Mouse (Mus musculus) cerebellum, adult 9-11 months (tissue): ENCODE results near the gene Ccpg1.
A peak's percentile ranks its signal among the peaks of the same experiment; 100 is the strongest.

Source experiments
- DNase-seq: peaks from one replicate; pipeline ENCODE4 v3.0.0; 2022

Gene Ccpg1

GRCm38 (mm10) chr9:72996806-72997205, 11.6 kb downstream of the Ccpg1 start:
- no peak for DNase-seq

GRCm38 (mm10) chr9:73000487-73000886, 15.3 kb downstream of the Ccpg1 start:
- no peak for DNase-seq

GRCm38 (mm10) chr9:73001314-73002011, 16.2 kb downstream of the Ccpg1 start:
- no peak for DNase-seq

GRCm38 (mm10) chr9:73002177-73002576, 16.9 kb downstream of the Ccpg1 start:
- no peak for DNase-seq

GRCm38 (mm10) chr9:73004076-73004475, 18.8 kb downstream of the Ccpg1 start:
- no peak for DNase-seq

GRCm38 (mm10) chr9:73005106-73005505, 19.9 kb downstream of the Ccpg1 start:
- no peak for DNase-seq

- no peak for DNase-seq
These were observed 20.9 kb downstream of the Ccpg1 start for GRCm38 (mm10) chr9:73006175-73006574.

GRCm38 (mm10) chr9:73008384-73008783, 23.2 kb downstream of the Ccpg1 start:
- DNase-seq, result no peak

GRCm38 (mm10) chr9:73012629-73013028, 27.4 kb downstream of the Ccpg1 start:
- no peak for DNase-seq

- DNase-seq, result no peak
These were observed 29.5 kb downstream of the Ccpg1 start for GRCm38 (mm10) chr9:73014724-73015123.

GRCm38 (mm10) chr9:73019841-73020240, 34.6 kb downstream of the Ccpg1 start:
- peak; percentile 70 for DNase-seq

- no peak for DNase-seq
These were observed 35.4 kb downstream of the Ccpg1 start for GRCm38 (mm10) chr9:73020566-73021097.

- DNase-seq, result no peak
These were observed 40.8 kb downstream of the Ccpg1 start for GRCm38 (mm10) chr9:73025818-73026636.

GRCm38 (mm10) chr9:73030443-73030842, 45.2 kb downstream of the Ccpg1 start:
- DNase-seq, result no peak

- peak; percentile 81 for DNase-seq
These were observed 46.2 kb downstream of the Ccpg1 start for GRCm38 (mm10) chr9:73031421-73031820.

- no peak for DNase-seq
These were observed 48.2 kb downstream of the Ccpg1 start for GRCm38 (mm10) chr9:73033406-73033805.

- DNase-seq, result peak; percentile 92
These were observed 54.2 kb downstream of the Ccpg1 start for GRCm38 (mm10) chr9:73039222-73039945.

GRCm38 (mm10) chr9:73040080-73040479, 54.9 kb downstream of the Ccpg1 start, which contains the start of gene Pigb:
TSS of gene Pigb (minus strand) at chr9:73040378.
- no peak for DNase-seq

- DNase-seq, result peak; percentile 87
These were observed 59.2 kb downstream of the Ccpg1 start, which contains the start of gene Rab27a for GRCm38 (mm10) chr9:73044146-73045079. TSS of gene Rab27a (plus strand) at chr9:73044854.

GRCm38 (mm10) chr9:73045204-73045603, 60.0 kb downstream of the Ccpg1 start:
- DNase-seq, result peak; percentile 60

- no peak for DNase-seq
These were observed 60.5 kb downstream of the Ccpg1 start for GRCm38 (mm10) chr9:73045711-73046110.

- DNase-seq, result no peak
These were observed 62.7 kb downstream of the Ccpg1 start for GRCm38 (mm10) chr9:73047906-73048305.
